Mouse (Mus musculus): ENCODE results near the gene Zbtb16. TPM values are rescaled to one million over a fixed set of nuclear protein-coding genes. Genes with fewer than 3 reads are reported as not detected.

Gene Zbtb16
- total RNA-seq, 1 experiment, result 0.36 TPM

- Histone ChIP-seq H3K4me1 (ENCODE audit: control insufficient read depth in 2 of 2, insufficient read depth in 2 of 2, low read length in 2 of 2, poor library complexity in 1 of 2) (peaks cover 0 to 3% of the 10 kb centered on the region in 2 experiments; a peak in 1 of 4 replicates), H3K36me3 (ENCODE audit: control insufficient read depth, insufficient read depth, low read length, poor library complexity, severe bottlenecking) (no peaks in the 10 kb centered on the region), H3K27ac (ENCODE audit: insufficient read depth, low read depth, low read length, poor library complexity, severe bottlenecking) (no peak overlapping the region), H3K9ac (ENCODE audit: insufficient read depth, low read depth, low read length, poor library complexity, severe bottlenecking) (no peak overlapping the region), H3K9me3 (ENCODE audit: control insufficient read depth, insufficient read depth, low read depth, low read length) (no peaks in the 10 kb centered on the region), H3K4me3 (ENCODE audit: insufficient read depth in 1 of 2, low read depth in 1 of 2, low read length in 2 of 2, poor library complexity in 1 of 2, severe bottlenecking in 1 of 2) (no peak overlapping the region)
- no peak for TF ChIP-seq MAFK (IDR thresholded peaks at IDR 0.05; ENCODE audit: insufficient read depth, low read depth, low read length)
- no peak for TF ChIP-seq CHD2 (IDR thresholded peaks at IDR 0.05; ENCODE audit: low read depth, low read length)
- in situ Hi-C loops (cut with MboI; ENCODE audit: low sequenced_read_pairs in 2 of 2, unreplicated experiment in 2 of 2), result loop anchor here in 1 of 2 experiments (25.0 kb wide), 1 partner anchor 308 kb away; the partner anchor contains the start of gene Htr3b
- DNase-seq (ENCODE audit: low read depth, low spot score), result no peak
Measured at GRCm38 (mm10) chr9:48654730-48655129, 181.3 kb downstream of the Zbtb16 start.

GRCm38 (mm10) chr9:48653399-48654070 lies 182.5 kb downstream of the Zbtb16 start:
- in situ Hi-C loops (cut with MboI; ENCODE audit: low sequenced_read_pairs in 2 of 2, unreplicated experiment in 2 of 2), result loop anchor here in 1 of 2 experiments (25.0 kb wide), 1 partner anchor 309 kb away; the partner anchor contains the start of gene Htr3b
- Histone ChIP-seq H3K9me3 (ENCODE audit: control insufficient read depth, insufficient read depth, low read depth, low read length) (no peaks in the 10 kb centered on the region), H3K27ac (ENCODE audit: insufficient read depth, low read depth, low read length, poor library complexity, severe bottlenecking) (no peak overlapping the region), H3K4me1 (ENCODE audit: control insufficient read depth in 2 of 2, insufficient read depth in 2 of 2, low read length in 2 of 2, poor library complexity in 1 of 2) (peaks cover 0 to 8% of the 10 kb centered on the region in 2 experiments; a peak in 2 of 4 replicates), H3K36me3 (ENCODE audit: control insufficient read depth, insufficient read depth, low read length, poor library complexity, severe bottlenecking) (no peaks in the 10 kb centered on the region), H3K4me3 (ENCODE audit: insufficient read depth in 1 of 2, low read depth in 1 of 2, low read length in 2 of 2, poor library complexity in 1 of 2, severe bottlenecking in 1 of 2) (no peak overlapping the region), H3K9ac (ENCODE audit: insufficient read depth, low read depth, low read length, poor library complexity, severe bottlenecking) (no peak overlapping the region)
- TF ChIP-seq MAFK (IDR thresholded peaks at IDR 0.05; ENCODE audit: insufficient read depth, low read depth, low read length) (no peak), CHD2 (IDR thresholded peaks at IDR 0.05; ENCODE audit: low read depth, low read length) (no peak), ZC3H11A (IDR thresholded peaks at IDR 0.05; ENCODE audit: borderline replicate concordance, low read depth, low read length) (no peak), HCFC1 (IDR thresholded peaks at IDR 0.05; ENCODE audit: borderline replicate concordance, insufficient read depth, low read length) (no peak)
- no peak for DNase-seq (ENCODE audit: low read depth, low spot score)

- no peak overlapping the region for H3K9ac ChIP-seq (ENCODE audit: insufficient read depth, low read depth, low read length, poor library complexity, severe bottlenecking)
- H3K4me3 ChIP-seq (ENCODE audit: insufficient read depth in 1 of 2, low read depth in 1 of 2, low read length in 2 of 2, poor library complexity in 1 of 2, severe bottlenecking in 1 of 2), result no peak overlapping the region
- H3K27ac ChIP-seq (ENCODE audit: insufficient read depth, low read depth, low read length, poor library complexity, severe bottlenecking), result no peak overlapping the region
- in situ Hi-C loops (cut with MboI; ENCODE audit: low sequenced_read_pairs in 2 of 2, unreplicated experiment in 2 of 2), result loop anchor here in 1 of 2 experiments (25.0 kb wide), 1 partner anchor 310 kb away; the partner anchor contains the start of gene Htr3b
- TF ChIP-seq ZNF384 (IDR thresholded peaks at IDR 0.05; ENCODE audit: low read depth, low read length) (no peak), MAFK (IDR thresholded peaks at IDR 0.05; ENCODE audit: insufficient read depth, low read depth, low read length) (no peak), ZC3H11A (IDR thresholded peaks at IDR 0.05; ENCODE audit: borderline replicate concordance, low read depth, low read length) (no peak), HCFC1 (IDR thresholded peaks at IDR 0.05; ENCODE audit: borderline replicate concordance, insufficient read depth, low read length) (no peak), CHD2 (IDR thresholded peaks at IDR 0.05; ENCODE audit: low read depth, low read length) (no peak)
- H3K9me3 ChIP-seq (ENCODE audit: control insufficient read depth, insufficient read depth, low read depth, low read length), result no peaks in the 10 kb centered on the region
- peaks cover 0 to 8% of the 10 kb centered on the region in 2 experiments; a peak in 2 of 4 replicates for H3K4me1 ChIP-seq (ENCODE audit: control insufficient read depth in 2 of 2, insufficient read depth in 2 of 2, low read length in 2 of 2, poor library complexity in 1 of 2)
- no peak for DNase-seq (ENCODE audit: low read depth, low spot score)
- no peaks in the 10 kb centered on the region for H3K36me3 ChIP-seq (ENCODE audit: control insufficient read depth, insufficient read depth, low read length, poor library complexity, severe bottlenecking)
Measured at GRCm38 (mm10) chr9:48652026-48652425, 184.0 kb downstream of the Zbtb16 start.

DNA sequence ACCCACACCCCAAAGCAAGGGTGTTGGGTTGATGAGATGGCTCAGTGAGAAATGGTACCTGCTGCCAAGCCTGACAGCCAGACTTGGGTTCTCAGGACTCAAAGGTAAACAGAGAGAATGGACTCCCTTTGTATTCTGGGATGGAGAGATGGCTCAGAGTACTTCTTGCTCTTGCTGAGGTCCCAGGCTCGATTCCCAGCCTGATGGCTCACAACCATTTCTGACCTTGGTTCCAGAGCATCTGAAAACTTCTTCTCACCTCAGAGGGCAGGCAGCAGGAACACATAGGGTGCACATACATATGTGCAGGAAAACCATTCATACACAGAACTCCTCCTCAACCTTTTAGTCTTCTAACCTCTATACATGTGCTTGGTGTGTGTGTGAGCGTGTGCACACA lies 185.2 kb downstream of the Zbtb16 start:
- peaks cover 0 to 7% of the 10 kb centered on the region in 2 experiments; a peak in 2 of 4 replicates for H3K4me1 ChIP-seq (ENCODE audit: control insufficient read depth in 2 of 2, insufficient read depth in 2 of 2, low read length in 2 of 2, poor library complexity in 1 of 2)
- H3K27ac ChIP-seq (ENCODE audit: insufficient read depth, low read depth, low read length, poor library complexity, severe bottlenecking), result no peak overlapping the region
- no peak overlapping the region for H3K4me3 ChIP-seq (ENCODE audit: insufficient read depth in 1 of 2, low read depth in 1 of 2, low read length in 2 of 2, poor library complexity in 1 of 2, severe bottlenecking in 1 of 2)
- no peaks in the 10 kb centered on the region for H3K36me3 ChIP-seq (ENCODE audit: control insufficient read depth, insufficient read depth, low read length, poor library complexity, severe bottlenecking)
- in situ Hi-C loops (cut with MboI; ENCODE audit: low sequenced_read_pairs in 2 of 2, unreplicated experiment in 2 of 2), result loop anchor here in 1 of 2 experiments (25.0 kb wide), 1 partner anchor 311 kb away; the partner anchor contains the start of gene Htr3b
- H3K9me3 ChIP-seq (ENCODE audit: control insufficient read depth, insufficient read depth, low read depth, low read length), result no peaks in the 10 kb centered on the region
- H3K9ac ChIP-seq (ENCODE audit: insufficient read depth, low read depth, low read length, poor library complexity, severe bottlenecking), result no peak overlapping the region
- no peak for DNase-seq (ENCODE audit: low read depth, low spot score)
- TF ChIP-seq CHD2 (IDR thresholded peaks at IDR 0.05; ENCODE audit: low read depth, low read length) (no peak), MAFK (IDR thresholded peaks at IDR 0.05; ENCODE audit: insufficient read depth, low read depth, low read length) (no peak), ZNF384 (IDR thresholded peaks at IDR 0.05; ENCODE audit: low read depth, low read length) (no peak), ZC3H11A (IDR thresholded peaks at IDR 0.05; ENCODE audit: borderline replicate concordance, low read depth, low read length) (no peak), HCFC1 (IDR thresholded peaks at IDR 0.05; ENCODE audit: borderline replicate concordance, insufficient read depth, low read length) (no peak)
